Mouse (Mus musculus) cortical plate, adult 2 months (tissue): ENCODE results near the gene Neurod4. TPM values are rescaled to one million over a fixed set of nuclear protein-coding genes. Genes with fewer than 3 reads are reported as not detected.
"Not testable (repeated sequence)": the region's sequence is repeated elsewhere in the genome, so short reads cannot be mapped to it uniquely, and the experiment has no call there.

ENCODE experiments used
- H3K27ac ChIP-seq: fragments of 200-500 bp; 2 replicates; pipeline ENCODE4 v1.5.1; 2012; ENCODE audit warnings: low read length, control low read depth, inconsistent platforms; ENCODE audit not compliant: insufficient read depth
- H3K4me1 ChIP-seq: fragments of 200-500 bp; 2 replicates; pipeline ENCODE4 v1.6.1; 2011; ENCODE audit warnings: low read length; ENCODE audit not compliant: control insufficient read depth, insufficient read depth
- H3K4me3 ChIP-seq: fragments of 200-500 bp; 2 replicates; pipeline ENCODE4 v1.5.1; 2011; ENCODE audit warnings: mild to moderate bottlenecking, low read length, control low read depth; ENCODE audit not compliant: insufficient read depth
- CTCF ChIP-seq: fragments of 200-500 bp; IDR thresholded peaks from 2 replicates; pipeline ENCODE4 v1.5.1; 2011; ENCODE audit warnings: mild to moderate bottlenecking, control low read depth, low read length; ENCODE audit not compliant: insufficient read depth; ENCODE audit errors: extremely low read depth
- POLR2A ChIP-seq: fragments of 200-500 bp; IDR thresholded peaks from 2 replicates; pipeline ENCODE4 v1.6.1; 2011; ENCODE audit warnings: mild to moderate bottlenecking, low read length, control low read depth; ENCODE audit not compliant: insufficient read depth; ENCODE audit errors: extremely low read depth
- polyA plus RNA-seq: library from polyadenylated mRNA; depleted of rRNA; stranded (reverse); fragments of >200 nt; gene quantifications from 2 replicates; pipeline ENCODE4 v1.2.3, GENCODE M21; 2012; rRNA removed

Gene Neurod4
- polyA plus RNA-seq = 0.81 and 1.1 TPM in 2 replicates

DNA sequence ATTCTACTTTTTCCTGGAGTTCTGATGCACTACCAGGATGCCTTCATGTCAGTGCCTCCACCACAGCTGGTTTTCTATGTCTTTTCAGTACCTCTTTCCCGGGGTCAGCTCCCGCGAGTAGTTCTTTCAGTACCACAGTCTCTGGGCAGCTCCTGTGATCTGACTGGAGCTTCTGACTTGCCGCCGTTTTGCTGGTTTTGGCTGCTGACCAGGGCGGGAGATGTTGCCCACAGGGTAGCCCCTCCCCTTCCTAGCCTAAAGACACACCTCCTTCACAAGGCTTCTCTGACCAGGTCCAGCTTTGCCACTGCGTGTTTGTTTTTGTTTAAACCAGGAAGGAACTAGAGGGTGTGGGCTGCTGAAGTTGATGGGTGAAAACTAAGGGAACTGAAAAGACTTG lies at the start of gene Neurod4:
Gene Neurod4, minus strand, starts transcription at position 175 of the 400 bp plus-strand sequence.
- TF ChIP-seq POLR2A (no peak), CTCF (no peak)
- H3K4me3 ChIP-seq = no peak within 1 kb of the TSS

DNA sequence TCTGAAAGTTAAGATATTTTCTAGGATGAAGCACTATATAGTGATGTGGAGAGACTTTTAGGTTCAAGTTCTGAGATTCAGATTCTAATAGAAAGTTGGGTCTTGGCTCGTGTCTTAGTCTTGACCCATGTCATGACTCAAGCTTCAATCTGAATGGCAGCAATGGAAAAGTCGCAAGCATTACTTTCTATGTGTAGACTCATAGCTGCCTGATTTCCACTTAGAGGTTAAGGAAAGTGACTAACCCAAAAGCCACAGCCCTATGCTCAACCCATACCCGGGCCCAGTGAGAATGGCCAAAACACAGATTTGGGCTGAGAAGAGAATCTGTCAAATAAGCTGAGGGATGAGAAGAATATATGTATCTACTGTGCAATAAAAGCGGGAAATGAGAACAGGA lies 44.2 kb upstream of the Neurod4 start:
- TF ChIP-seq POLR2A = no peak
- no peak for TF ChIP-seq CTCF
- no peak overlapping the region for H3K4me3 ChIP-seq
- H3K4me1 ChIP-seq = no peaks in the 10 kb centered on the region
- H3K27ac ChIP-seq = no peak overlapping the region

More for the DNA sequence above, at the start of gene Neurod4:
- Histone ChIP-seq H3K27ac (no peak within 1 kb of the TSS), H3K4me1 (no peaks in the 10 kb centered on the region)

DNA sequence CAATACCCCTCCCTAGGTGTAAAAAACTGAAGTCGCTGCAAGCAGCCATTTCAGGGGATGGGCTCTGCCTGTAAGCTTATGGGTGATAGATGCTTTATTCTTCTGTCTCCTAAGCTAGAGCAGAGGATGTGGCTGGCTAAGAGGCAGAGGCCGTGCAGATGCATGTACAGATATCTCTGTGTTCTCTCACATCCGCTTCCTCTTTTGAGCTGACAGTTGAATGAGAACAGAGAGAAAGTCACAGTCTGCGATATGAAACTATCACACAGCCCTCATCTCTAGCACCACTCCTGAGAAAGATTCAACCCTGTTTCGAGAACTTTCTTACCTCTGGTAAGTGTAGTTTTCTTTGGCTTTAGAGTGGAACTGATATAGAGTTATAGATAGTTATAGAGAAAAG lies 42.6 kb upstream of the Neurod4 start, which contains the start of gene Tespa1:
Gene Tespa1, plus strand, starts transcription at position 234 of the 400 bp plus-strand sequence.
- no peak within 1 kb of the TSS for H3K27ac ChIP-seq
- H3K4me1 ChIP-seq = no peaks in the 10 kb centered on the region
- TF ChIP-seq POLR2A (no peak), CTCF (no peak)
- H3K4me3 ChIP-seq = no peak within 1 kb of the TSS

DNA sequence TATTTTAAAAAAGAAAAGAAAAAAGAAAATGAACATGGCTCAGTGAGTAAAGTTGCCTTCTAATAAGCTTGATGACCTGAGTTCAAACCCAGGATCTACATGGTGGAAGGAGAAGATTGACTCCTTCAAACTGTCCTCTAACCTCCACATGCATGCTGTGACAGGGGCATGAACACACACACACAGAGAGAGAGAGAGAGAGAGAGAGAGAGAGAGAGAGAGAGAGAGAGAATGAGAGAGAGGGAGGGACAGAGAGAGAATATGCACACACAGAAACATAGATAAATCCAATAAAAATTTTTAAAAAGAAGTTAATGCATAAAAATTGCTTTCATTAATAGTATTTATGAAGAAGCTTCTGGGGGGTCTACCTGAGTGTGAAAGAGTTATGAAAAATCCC lies 42.0 kb upstream of the Neurod4 start:
- H3K4me3 ChIP-seq = no peak overlapping the region
- no peak for TF ChIP-seq CTCF
- no peak for TF ChIP-seq POLR2A
- no peak overlapping the region for H3K27ac ChIP-seq
- no peaks in the 10 kb centered on the region for H3K4me1 ChIP-seq

DNA sequence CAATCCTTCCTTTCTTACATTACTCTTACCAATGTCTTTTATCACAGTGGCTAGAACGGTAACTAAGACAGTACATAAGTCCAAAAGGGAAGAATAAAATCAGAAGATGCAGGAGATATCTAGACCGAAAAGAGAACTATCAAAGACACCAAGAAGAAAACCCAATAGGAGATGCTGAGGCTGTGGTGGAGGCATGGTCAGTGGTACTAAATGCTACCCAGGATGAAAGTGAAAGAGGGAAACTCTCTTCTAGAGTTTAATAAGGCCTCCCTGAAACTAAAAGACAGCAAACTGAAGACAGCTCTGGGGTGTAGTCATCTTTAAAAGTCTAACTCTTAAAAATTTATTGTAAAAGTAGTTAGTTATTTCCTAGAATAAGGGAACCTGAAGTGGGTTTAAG lies 40.7 kb upstream of the Neurod4 start:
- TF ChIP-seq POLR2A (no peak), CTCF (no peak)
- H3K4me1 ChIP-seq = no peaks in the 10 kb centered on the region
- H3K4me3 ChIP-seq = no peak overlapping the region
- no peak overlapping the region for H3K27ac ChIP-seq

DNA sequence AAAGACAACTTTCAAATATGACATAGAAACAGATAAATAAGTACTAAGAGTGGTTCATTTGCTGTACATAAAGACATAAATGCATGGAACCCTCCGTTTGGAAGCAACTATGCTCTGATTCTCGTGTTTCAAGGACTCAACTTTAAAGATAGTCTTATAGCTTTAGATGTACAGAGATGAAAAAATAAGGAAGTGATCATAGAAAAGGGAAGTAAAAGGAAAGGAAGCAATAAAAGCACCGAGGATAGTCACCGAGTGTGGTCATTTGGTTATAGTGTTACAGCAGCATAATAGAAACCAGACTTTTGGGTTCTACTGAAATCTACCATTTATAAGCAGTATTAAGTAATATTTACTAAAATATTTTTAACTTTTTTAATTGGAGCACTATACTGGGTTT lies 38.7 kb upstream of the Neurod4 start:
- Histone ChIP-seq H3K27ac (no peak overlapping the region), H3K4me1 (no peaks in the 10 kb centered on the region), H3K4me3 (no peak overlapping the region)
- TF ChIP-seq CTCF (no peak), POLR2A (no peak)

DNA sequence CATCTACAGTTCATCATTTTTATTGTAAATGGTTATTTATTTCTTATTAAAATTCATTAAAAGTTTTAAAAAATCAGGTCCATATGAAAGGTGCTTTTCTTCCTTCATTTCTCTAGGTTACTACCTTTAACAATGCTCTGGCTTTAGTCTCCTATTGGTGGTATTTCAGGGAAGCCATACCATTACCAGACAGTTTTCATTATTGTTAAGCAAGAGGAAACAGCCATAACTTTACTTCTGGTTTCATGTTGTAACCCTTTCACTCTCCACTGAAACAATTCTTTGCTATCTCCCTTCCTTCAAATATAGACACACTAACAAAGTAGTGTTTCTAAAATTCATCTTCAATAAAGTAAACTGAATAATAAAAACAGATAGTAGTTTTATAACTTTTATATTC lies 35.8 kb upstream of the Neurod4 start:
- no peak overlapping the region for H3K4me3 ChIP-seq
- no peak overlapping the region for H3K27ac ChIP-seq
- H3K4me1 ChIP-seq = no peaks in the 10 kb centered on the region
- no peak for TF ChIP-seq CTCF
- no peak for TF ChIP-seq POLR2A

DNA sequence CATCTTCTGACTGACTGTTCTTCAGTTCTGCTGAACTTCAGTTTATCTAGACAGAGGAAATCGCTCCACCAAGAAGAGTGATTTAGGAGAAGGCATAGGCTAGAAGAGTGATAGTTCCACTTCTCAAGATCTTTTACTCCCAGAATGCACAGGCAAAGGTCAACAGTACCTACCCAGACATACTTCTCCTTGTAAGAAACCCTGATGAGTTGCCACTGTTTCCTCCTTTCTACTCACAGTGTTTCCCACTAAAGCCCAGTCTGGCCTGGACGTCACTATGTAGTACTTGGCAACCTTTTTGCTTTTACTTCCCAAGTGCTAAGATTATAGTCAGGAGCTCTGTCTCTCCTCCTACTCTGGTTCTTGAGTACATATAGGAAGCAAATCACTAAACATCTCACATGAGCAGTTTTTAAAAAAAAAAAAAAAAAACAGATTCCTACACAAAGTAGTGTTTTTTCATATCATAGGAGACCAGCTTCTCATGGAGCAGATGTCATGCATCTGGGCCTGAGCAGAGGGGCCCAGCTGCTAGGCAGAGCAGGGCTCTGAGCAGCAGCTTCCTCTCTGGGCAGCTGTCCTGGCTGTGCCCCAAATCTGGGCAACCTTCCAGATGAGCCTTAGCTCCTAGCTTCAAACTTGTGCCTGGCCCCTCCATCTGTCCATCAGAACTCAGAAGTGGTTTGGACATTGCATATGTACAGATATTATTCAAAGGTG lies 34.2 kb upstream of the Neurod4 start:
- no peak overlapping the region for H3K4me3 ChIP-seq
- H3K4me1 ChIP-seq = no peaks in the 10 kb centered on the region
- no peak overlapping the region for H3K27ac ChIP-seq
- no peak for TF ChIP-seq CTCF
- TF ChIP-seq POLR2A = no peak

DNA sequence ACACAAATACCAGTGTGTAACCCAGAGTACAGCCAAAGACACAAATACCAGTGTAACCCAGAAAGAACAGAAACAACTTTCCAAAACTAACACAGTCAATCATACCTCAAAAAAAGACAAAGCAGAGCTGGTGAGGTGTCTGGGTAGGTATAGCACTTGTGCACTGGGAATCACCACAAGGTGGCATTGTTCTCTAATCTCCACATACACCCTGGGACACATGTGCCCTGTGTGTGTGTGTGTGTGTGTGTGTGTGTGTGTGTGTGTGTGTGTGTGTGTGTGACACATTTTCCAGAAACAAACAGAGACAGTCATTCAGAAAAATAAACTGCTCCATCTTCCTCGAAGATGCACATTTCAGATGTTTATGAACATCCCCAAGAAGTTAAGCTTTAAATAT lies 33.5 kb upstream of the Neurod4 start:
- no peaks in the 10 kb centered on the region for H3K4me1 ChIP-seq
- H3K4me3 ChIP-seq = no peak overlapping the region
- no peak overlapping the region for H3K27ac ChIP-seq
- TF ChIP-seq CTCF = peak; percentile 25; the same call in 1 of the 2 replicates
- no peak for TF ChIP-seq POLR2A

DNA sequence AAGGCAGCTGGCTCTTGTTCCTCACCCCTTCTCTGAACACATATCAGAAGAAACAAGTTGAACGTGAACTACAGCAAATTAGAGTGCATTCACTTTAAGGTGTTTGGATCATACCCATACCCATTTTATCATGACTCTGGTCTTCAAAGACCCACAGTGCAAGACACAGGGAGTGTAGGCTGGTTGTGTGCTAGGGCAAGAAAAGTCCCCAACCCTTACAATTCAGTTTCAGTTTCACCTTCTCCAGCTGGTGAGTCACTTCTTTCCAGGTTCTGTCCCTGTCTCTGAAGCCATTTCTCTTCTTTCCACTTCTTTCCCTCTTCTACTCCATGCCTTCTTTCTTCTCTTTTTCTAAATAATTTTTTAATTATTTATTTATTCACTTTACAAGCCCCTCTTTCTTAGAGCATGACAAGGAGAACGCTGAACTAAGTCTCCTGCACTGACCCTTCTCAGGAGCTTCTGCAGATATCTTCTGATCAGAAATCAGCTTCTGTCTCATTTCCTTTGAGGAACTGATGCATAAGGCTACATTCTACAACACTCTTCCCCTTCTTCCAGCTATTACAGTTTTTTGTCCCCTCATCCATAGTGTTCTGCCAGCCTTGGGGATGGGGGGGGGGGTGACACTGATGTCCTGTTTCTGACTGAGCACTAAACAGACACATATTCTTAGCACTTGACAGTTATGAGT lies 31.6 kb upstream of the Neurod4 start:
- TF ChIP-seq CTCF (no peak), POLR2A (no peak)
- no peak overlapping the region for H3K4me3 ChIP-seq
- H3K27ac ChIP-seq = no peak overlapping the region
- H3K4me1 ChIP-seq = no peaks in the 10 kb centered on the region

DNA sequence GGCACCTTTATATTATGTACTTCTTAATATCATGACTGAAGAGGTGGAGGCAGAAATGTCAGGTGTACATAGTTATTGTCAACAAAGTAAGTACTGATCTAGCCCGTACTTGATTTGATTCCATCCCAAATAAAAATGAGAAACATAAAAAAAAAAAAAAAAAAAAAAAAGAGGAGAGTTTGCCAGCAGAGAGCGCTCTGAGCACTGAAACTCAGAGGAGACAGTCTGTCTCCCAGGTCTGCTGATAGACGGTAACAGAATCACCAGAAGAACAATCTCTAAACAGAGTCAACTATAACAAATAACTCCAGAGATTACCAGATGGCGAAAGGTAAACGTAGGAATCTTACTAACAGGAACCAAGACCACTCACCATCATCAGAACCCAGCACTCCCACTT lies 24.1 kb upstream of the Neurod4 start:
- not testable (repeated sequence) for H3K4me3 ChIP-seq

More for the DNA sequence above, 24.1 kb upstream of the Neurod4 start:
- H3K4me1 ChIP-seq, H3K27ac ChIP-seq: not testable (repeated sequence)
